8 mouse cellular contexts compared by ENCODE assay signal in the genomic region with DNA sequence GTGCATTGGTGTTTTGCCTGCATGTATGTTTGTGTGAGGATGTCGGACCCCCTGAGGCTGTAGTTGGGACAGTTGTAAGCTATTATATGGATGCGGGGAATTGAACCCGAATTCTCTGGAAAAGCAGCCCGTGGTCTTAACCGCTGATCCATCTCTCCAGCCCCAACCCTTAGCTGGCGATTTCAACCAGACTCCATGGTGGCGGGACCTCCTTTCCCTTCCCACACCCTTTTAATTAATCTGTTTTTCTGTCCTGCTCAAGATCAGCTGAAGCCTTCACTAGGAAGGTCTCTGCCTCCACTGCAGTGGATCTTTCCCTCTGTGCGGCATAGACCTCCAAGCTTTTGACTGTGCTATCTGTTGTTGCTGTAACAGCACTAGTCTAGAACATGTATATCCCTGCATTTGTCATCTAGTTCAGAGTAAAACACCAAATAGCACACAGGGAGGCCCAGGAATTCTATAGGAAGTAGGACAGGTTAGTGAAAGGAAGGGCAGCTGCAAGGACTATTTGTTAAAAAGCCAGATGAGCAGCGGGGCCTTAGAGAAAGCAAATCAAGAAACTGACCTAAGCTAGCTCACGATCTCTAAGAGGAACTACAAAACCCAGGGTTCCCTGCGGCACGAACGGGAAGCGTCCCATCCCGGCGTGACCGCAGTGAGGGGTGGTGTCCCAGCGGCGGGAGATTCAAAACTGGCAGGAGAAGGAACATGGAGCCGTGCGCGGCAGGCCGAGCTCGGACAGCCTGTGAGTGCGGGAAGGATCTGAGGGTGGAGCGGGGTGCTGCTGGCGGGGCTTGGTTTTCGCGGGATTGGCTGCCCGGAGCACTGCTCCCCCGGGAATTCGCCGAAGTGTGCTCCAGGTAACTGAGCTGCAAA. TPM values are rescaled to one million over a fixed set of nuclear protein-coding genes. Genes with fewer than 3 reads are reported as not detected.
A peak's percentile ranks its signal among the peaks of the same experiment; 100 is the strongest.
DNase-seq lines count a peak whose midpoint lies in the region; ATAC-seq and TF ChIP-seq lines count a peak whose summit lies in the region.

TSS of gene Iqgap3 (plus strand) at position 627 of the 879 bp plus-strand sequence.

- H3K36me3 ChIP-seq in E14TG2a.4 (ENCODE audit: insufficient read depth, low read length), result peaks cover 29% of the 10 kb centered on the region
- H3K36me3 ChIP-seq in forebrain, embryonic 11.5 days (ENCODE audit: control insufficient read depth, insufficient read depth, low read length), result no peaks in the 10 kb centered on the region
- peaks cover 11% of the 10 kb centered on the region for H3K36me3 ChIP-seq in heart, embryonic 16.5 days (ENCODE audit: control insufficient read depth, insufficient read depth)
- no peaks in the 10 kb centered on the region for H3K36me3 ChIP-seq in liver, embryonic 14.5 days (replicated peaks; ENCODE audit: control insufficient read depth, insufficient read depth, low read depth)
- H3K36me3 ChIP-seq in stomach, embryonic 15.5 days, result 0 out of 2 replicates have a peak, but pooled peaks cover 3% of the 10 kb centered on the region

- H3K27me3 ChIP-seq in E14TG2a.4 (ENCODE audit: insufficient read depth, low read length), result peaks cover 7% of the 10 kb centered on the region; the same call in 1 of the 2 replicates
- no peaks in the 10 kb centered on the region for H3K27me3 ChIP-seq in forebrain, embryonic 11.5 days (ENCODE audit: control insufficient read depth, insufficient read depth, low read length)
- peaks cover 3% of the 10 kb centered on the region; the same call in 1 of the 2 replicates for H3K27me3 ChIP-seq in heart, embryonic 16.5 days (ENCODE audit: control insufficient read depth, insufficient read depth, low read length)
- H3K27me3 ChIP-seq in liver, embryonic 14.5 days (ENCODE audit: control insufficient read depth, insufficient read depth, low read length), result no peaks in the 10 kb centered on the region
- H3K27me3 ChIP-seq in stomach, embryonic 15.5 days (replicated peaks), result no peaks in the 10 kb centered on the region

- peak within 1 kb of the TSS; percentile 69 for H3K9ac ChIP-seq in forebrain, embryonic 11.5 days (ENCODE audit: low read length)
- H3K9ac ChIP-seq in heart, embryonic 16.5 days (ENCODE audit: low read length), result peak within 1 kb of the TSS; percentile 66
- H3K9ac ChIP-seq in liver, embryonic 14.5 days (replicated peaks), result peak within 1 kb of the TSS; percentile 83
- H3K9ac ChIP-seq in stomach, embryonic 15.5 days, result peak within 1 kb of the TSS; percentile 23; the same call in 1 of the 2 replicates

- peak within 1 kb of the TSS; percentile 86 for H3K4me3 ChIP-seq in E14TG2a.4 (replicated peaks; ENCODE audit: low read length)
- peak within 1 kb of the TSS; percentile 68 for H3K4me3 ChIP-seq in forebrain, embryonic 11.5 days (ENCODE audit: low read depth, low read length)
- peak within 1 kb of the TSS; percentile 61 for H3K4me3 ChIP-seq in heart, embryonic 16.5 days (ENCODE audit: low read length)
- peak within 1 kb of the TSS; percentile 73 to 90 for H3K4me3 ChIP-seq in liver, embryonic 14.5 days (ENCODE audit: insufficient read depth in 1 of 2, low read depth in 2 of 2, low read length in 2 of 2)
- H3K4me3 ChIP-seq in stomach, embryonic 15.5 days (replicated peaks), result peak within 1 kb of the TSS; percentile 57

- TF ChIP-seq EP300 in liver, embryonic 14.5 days (IDR thresholded peaks at IDR 0.05; ENCODE audit: low read depth), result no peak

- 21% methylated on average over 33 of the region's 33 CpGs for WGBS in forebrain, embryonic 11.5 days
- 19% methylated on average over 33 of the region's 33 CpGs for WGBS in heart, embryonic 16.5 days
- 17% methylated on average over 33 of the region's 33 CpGs for WGBS in liver, embryonic 14.5 days (ENCODE audit: insufficient replicate concordance)
- WGBS in stomach, embryonic 15.5 days, result 19% methylated on average over 33 of the region's 33 CpGs

- ATAC-seq in forebrain, embryonic 11.5 days (replicated peaks; ENCODE audit: low FRiP score), result peak; percentile 89
- ATAC-seq in heart, embryonic 16.5 days (replicated peaks; ENCODE audit: extremely low read depth, insufficient read depth, low FRiP score), result peak; percentile 86
- peak; percentile 83 for ATAC-seq in liver, embryonic 14.5 days (ENCODE audit: insufficient read depth)
- ATAC-seq in stomach, embryonic 15.5 days (ENCODE audit: insufficient read depth, low FRiP score, low read depth), result peak; percentile 89

- H3K27ac ChIP-seq in forebrain, embryonic 11.5 days (ENCODE audit: low read depth, low read length), result no peak within 1 kb of the TSS
- H3K27ac ChIP-seq in heart, embryonic 16.5 days (ENCODE audit: low read length), result peak within 1 kb of the TSS; percentile 48; the same call in 1 of the 2 replicates
- peak within 1 kb of the TSS; percentile 8; the same call in 1 of the 2 replicates for H3K27ac ChIP-seq in liver, embryonic 14.5 days
- no peak within 1 kb of the TSS; the same call in 1 of the 2 replicates for H3K27ac ChIP-seq in stomach, embryonic 15.5 days

- H3K4me1 ChIP-seq in E14TG2a.4 (replicated peaks; ENCODE audit: low read depth, low read length), result peaks cover 37% of the 10 kb centered on the region
- peaks cover 3% of the 10 kb centered on the region; the same call in 1 of the 2 replicates for H3K4me1 ChIP-seq in forebrain, embryonic 11.5 days (replicated peaks; ENCODE audit: control insufficient read depth, insufficient read depth, low read length)
- peaks cover 18% of the 10 kb centered on the region for H3K4me1 ChIP-seq in heart, embryonic 16.5 days (ENCODE audit: control insufficient read depth, insufficient read depth, low read length)
- peaks cover 5 to 9% of the 10 kb centered on the region in 2 experiments; a peak in 3 of 4 replicates for H3K4me1 ChIP-seq in liver, embryonic 14.5 days (replicated peaks; ENCODE audit: control insufficient read depth in 2 of 2, insufficient read depth in 2 of 2, low read length in 1 of 2)
- H3K4me1 ChIP-seq in stomach, embryonic 15.5 days, result peaks cover 13% of the 10 kb centered on the region

- peak within 1 kb of the TSS; percentile 74 for H3K4me2 ChIP-seq in forebrain, embryonic 11.5 days (ENCODE audit: low read depth, low read length, severe bottlenecking)
- H3K4me2 ChIP-seq in heart, embryonic 16.5 days (ENCODE audit: low read depth, low read length), result peak within 1 kb of the TSS; percentile 75
- H3K4me2 ChIP-seq in liver, embryonic 14.5 days (ENCODE audit: low read depth), result peak within 1 kb of the TSS; percentile 95
- H3K4me2 ChIP-seq in stomach, embryonic 15.5 days, result peak within 1 kb of the TSS; percentile 73

- H3K9me3 ChIP-seq in E14TG2a.4 (ENCODE audit: low read length), result no peaks in the 10 kb centered on the region
- H3K9me3 ChIP-seq in forebrain, embryonic 11.5 days (ENCODE audit: control insufficient read depth, low read length), result no peaks in the 10 kb centered on the region
- no peaks in the 10 kb centered on the region for H3K9me3 ChIP-seq in heart, embryonic 16.5 days (replicated peaks; ENCODE audit: control insufficient read depth, low read length)
- H3K9me3 ChIP-seq in liver, embryonic 14.5 days (ENCODE audit: control insufficient read depth, low read length), result no peaks in the 10 kb centered on the region
- H3K9me3 ChIP-seq in stomach, embryonic 15.5 days, result no peaks in the 10 kb centered on the region

- no peak for TF ChIP-seq CTCF in E14TG2a.4 (conservative IDR thresholded peaks at IDR 0.05; ENCODE audit: low read length)
- peak; percentile 22; the same call in 1 of the 2 replicates for TF ChIP-seq CTCF in liver, embryonic 14.5 days (IDR thresholded peaks at IDR 0.05; ENCODE audit: low read depth)

- DNase-seq in c-Kit-positive CD71-positive TER-119-negative erythroid progenitor cells, embryonic 14.5 days (ENCODE audit: low read depth), result peak; percentile 78
- DNase-seq in forebrain, embryonic 11.5 days (ENCODE audit: low spot score), result peak; percentile 90
- peak; percentile 94 to 96 for DNase-seq in kidney, postnatal 36 days
- peak; percentile 69 to 80 (median 73) for DNase-seq in liver, embryonic 14.5 days (ENCODE audit: low read depth in 3 of 3, low spot score in 3 of 3)
- peak; percentile 81 for DNase-seq in neural tube, embryonic 10.5 days (ENCODE audit: extremely low spot score, low spot score)

RNA-seq across cellular contexts. Expression of gene Iqgap3, which starts in this region (rescaled TPM):
- polyA plus RNA-seq in forebrain, embryonic 11.5 days (2014; fragmentation: Nextera tagmentation; extraction: Ambion mirVana), result 26.8 and 27.0 TPM in 2 replicates
- polyA plus RNA-seq in heart, embryonic 16.5 days (2015; fragmentation: Nextera tagmentation; extraction: Ambion mirVana), result 23.6 and 27.8 TPM in 2 replicates
- 8.4 and 8.8 TPM in 2 replicates for polyA plus RNA-seq in liver, embryonic 14.5 days (2012; rRNA removed)
- polyA plus RNA-seq in liver, embryonic 14.5 days (2014; fragmentation: Nextera tagmentation; extraction: Ambion mirVana), result 6.7 and 7.6 TPM in 2 replicates
- 16.0 and 18.7 TPM in 2 replicates for polyA plus RNA-seq in stomach, embryonic 15.5 days (2015; fragmentation: Nextera tagmentation; extraction: Ambion mirVana)

Comparison
In these comparisons a context has a peak if more than half of its experiments do, and no peak if none do; other contexts are left out.
1. H3K27ac ChIP-seq: peak in heart, embryonic 16.5 days (single experiment) and liver, embryonic 14.5 days (single experiment); none in forebrain, embryonic 11.5 days (single experiment) and stomach, embryonic 15.5 days (single experiment).
2. H3K9ac ChIP-seq: peak in every context shown above with its lines; median percentile 83 in liver, embryonic 14.5 days; 69 in forebrain, embryonic 11.5 days; 66 in heart, embryonic 16.5 days; 23 in stomach, embryonic 15.5 days.
3. Peak in every context shown above with its lines, with median percentiles within 50 percentile points of each other: H3K4me3 ChIP-seq, DNase-seq, ATAC-seq and H3K4me2 ChIP-seq.